Mouse (Mus musculus) urinary bladder, postnatal 4 days (tissue): ENCODE results near the gene Ankrd45.
A peak's percentile ranks its signal among the peaks of the same experiment; 100 is the strongest.
"Not testable (repeated sequence)": the region's sequence is repeated elsewhere in the genome, so short reads cannot be mapped to it uniquely, and the experiment has no call there.

ENCODE experiments used
- DNase-seq, 2 experiments: peaks; one replicate each; pipeline ENCODE4 v3.0.0; 2021 to 2022; ENCODE audit warnings: low spot score in 2 of 2

Gene Ankrd45

GRCm38 (mm10) chr1:161185431-161185830 is 42.9 kb downstream of the Ankrd45 start:
- DNase-seq, result no peak

- no peak for DNase-seq
These were observed 47.9 kb downstream of the Ankrd45 start for GRCm38 (mm10) chr1:161190253-161190910.

- DNase-seq, result peak; percentile 64 to 70
These were observed 53.3 kb downstream of the Ankrd45 start for GRCm38 (mm10) chr1:161195541-161196351.

DNA sequence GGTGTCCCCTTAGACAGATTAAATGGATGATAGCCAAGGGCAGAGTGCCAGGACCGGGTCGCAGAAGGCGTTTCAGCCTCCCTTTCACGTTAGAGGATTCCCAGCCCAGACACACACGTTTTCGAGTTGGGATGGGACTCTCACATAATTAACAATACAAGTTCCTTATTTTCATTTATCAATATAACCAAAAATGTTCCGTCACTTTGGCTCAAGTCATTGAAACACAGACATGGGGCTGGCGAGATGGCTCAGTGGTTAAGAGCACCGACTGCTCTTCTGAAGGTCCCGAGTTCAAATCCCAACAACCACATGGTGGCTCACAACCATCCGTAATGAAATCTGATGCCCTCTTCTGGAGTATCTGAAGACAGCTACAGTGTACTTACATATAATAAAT is 53.9 kb downstream of the Ankrd45 start:
- DNase-seq, result not testable (repeated sequence)

DNA sequence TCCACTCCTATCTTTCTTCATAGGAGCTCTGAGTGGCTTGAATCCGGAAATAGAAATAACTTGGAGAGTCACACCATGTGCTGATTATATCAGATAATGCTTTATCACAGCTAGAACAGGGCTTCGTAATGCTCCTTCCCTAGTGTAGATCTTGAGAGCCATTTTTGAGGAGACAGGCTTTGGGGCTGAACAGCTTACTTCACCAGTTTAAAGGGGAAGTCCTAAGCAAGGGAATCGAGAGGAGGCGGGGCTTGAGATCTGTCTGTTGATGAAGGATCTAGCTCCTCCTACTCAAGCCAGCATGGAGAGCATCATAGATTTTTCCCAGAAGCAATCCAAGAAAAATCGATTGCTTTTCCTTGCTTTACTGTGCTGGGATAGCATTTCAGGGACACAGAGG is 57.4 kb downstream of the Ankrd45 start:
- DNase-seq, result no peak

- DNase-seq, result no peak
These were observed 72.0 kb downstream of the Ankrd45 start for GRCm38 (mm10) chr1:161214465-161214864.

DNA sequence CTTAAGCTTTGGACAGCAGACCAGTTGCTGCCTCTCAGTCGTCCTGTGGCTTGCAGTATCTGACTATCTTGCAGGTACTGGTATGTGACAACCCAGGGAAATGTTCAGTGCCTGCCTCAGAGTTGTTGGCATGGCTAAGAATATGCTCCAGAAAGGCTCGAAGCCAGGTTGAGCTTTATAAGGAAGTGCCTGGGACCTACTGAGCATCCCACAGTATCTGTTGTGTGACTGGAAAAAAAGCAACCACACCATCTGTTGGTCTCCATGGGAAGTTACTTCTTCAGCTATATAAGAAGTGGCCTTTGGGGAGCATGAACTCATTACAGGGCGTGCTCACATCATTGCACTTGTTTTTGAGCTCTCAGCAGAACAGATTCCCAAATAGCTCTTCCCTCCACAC is 77.3 kb downstream of the Ankrd45 start:
- no peak for DNase-seq
